Mouse (Mus musculus) lung, postnatal 0 days (tissue): ENCODE results near the gene Pigs.

Experiments
- CTCF ChIP-seq: IDR thresholded peaks from 2 replicates; pipeline ENCODE4 v1.5.1; 2016; ENCODE audit warnings: antibody characterized with exemption, mild to moderate bottlenecking
- EP300 ChIP-seq: IDR thresholded peaks from 2 replicates; pipeline ENCODE4 v1.6.1; 2016; ENCODE audit warnings: antibody characterized with exemption, mild to moderate bottlenecking, control low read depth

GRCm38 (mm10) chr11:78380996-78381395, 52.8 kb downstream of the Pigs start:
- TF ChIP-seq CTCF, result no peak
- no peak for TF ChIP-seq EP300
